Mouse (Mus musculus) liver, embryonic 14.5 days (tissue): ENCODE data around the gene Olfr354. TPM values are rescaled to one million over a fixed set of nuclear protein-coding genes. Genes with fewer than 3 reads are reported as not detected.

Experiments
- ATAC-seq: fragments of 200-750 bp; cut with Nextera tagmentation; 2 replicates; pipeline ENCODE4 v1.8.0; 2017; ENCODE audit warnings: moderate number of reproducible peaks, mild to moderate bottlenecking, moderate library complexity; ENCODE audit not compliant: insufficient read depth
- DNase-seq, 3 experiments: peaks; one replicate each; pipeline ENCODE4 v3.0.0-alpha.2; 2012 to 2013; ENCODE audit warnings: low read depth in 3 of 3, low spot score in 3 of 3
- H3K27ac ChIP-seq: fragments of 300-500 bp; sonication (generic); 2 replicates; pipeline ENCODE4 v1.5.1; 2014; ENCODE audit warnings: moderate library complexity, mild to moderate bottlenecking, control low read depth, inconsistent platforms
- H3K27me3 ChIP-seq: fragments of 300-500 bp; sonication (generic); 2 replicates; pipeline ENCODE4 v1.6.1; 2014; ENCODE audit warnings: mild to moderate bottlenecking, low read length, moderate library complexity; ENCODE audit not compliant: control insufficient read depth, insufficient read depth
- H3K36me3 ChIP-seq: fragments of 300-500 bp; sonication (generic); replicated peaks from 2 replicates; pipeline ENCODE4 v1.6.1; 2014; ENCODE audit warnings: low read depth; ENCODE audit not compliant: control insufficient read depth, insufficient read depth
- H3K4me1 ChIP-seq, 2 experiments: fragments of 200-500 bp in 1 of 2; fragments of 300-500 bp in 1 of 2; sonication (generic) in 1 of 2; replicated peaks; 2 replicates each; pipeline ENCODE4 v1.6.1; 2012 to 2014; ENCODE audit warnings: antibody characterized with exemption in 1 of 2, inconsistent platforms in 1 of 2, low read length in 1 of 2; ENCODE audit not compliant: control insufficient read depth in 2 of 2, insufficient read depth in 2 of 2
- H3K4me2 ChIP-seq: fragments of 300-500 bp; sonication (generic); 2 replicates; pipeline ENCODE4 v1.6.1; 2014; ENCODE audit warnings: low read depth, mild to moderate bottlenecking, control low read depth, moderate library complexity
- H3K4me3 ChIP-seq, 2 experiments: fragments of 200-500 bp in 1 of 2; fragments of 300-500 bp in 1 of 2; sonication (generic) in 1 of 2; 2 replicates each; pipeline ENCODE4 v1.5.1; 2012 to 2014; ENCODE audit warnings: low read depth in 2 of 2, low read length in 2 of 2, mild to moderate bottlenecking in 2 of 2, control low read depth in 1 of 2, inconsistent platforms in 1 of 2, moderate library complexity in 1 of 2; ENCODE audit not compliant: insufficient read depth in 1 of 2
- H3K9ac ChIP-seq: fragments of 300-500 bp; sonication (generic); replicated peaks from 2 replicates; pipeline ENCODE4 v1.6.1; 2014; ENCODE audit warnings: mild to moderate bottlenecking, control low read depth, moderate library complexity
- H3K9me3 ChIP-seq: fragments of 300-500 bp; sonication (generic); 2 replicates; pipeline ENCODE4 v1.6.1; 2016; ENCODE audit warnings: low read length, mixed read lengths; ENCODE audit not compliant: control insufficient read depth
- CTCF ChIP-seq: IDR thresholded peaks from 2 replicates; pipeline ENCODE4 v1.5.1; 2016; ENCODE audit warnings: antibody characterized with exemption, low read depth, control low read depth
- EP300 ChIP-seq: IDR thresholded peaks from 2 replicates; pipeline ENCODE4 v1.6.1; 2016; ENCODE audit warnings: antibody characterized with exemption, low read depth
- WGBS: fragments of 180-500 bp; shearing (Covaris S2); extraction: QIAGEN DNeasy Blood & Tissue Kit; methylation state at CpG from one replicate; pipeline ENCODE4 v1.1.7; 2014; ENCODE audit not compliant: insufficient replicate concordance; 5-methylcytosine and 5-hydroxymethylcytosine counted together
- polyA plus RNA-seq, 2 experiments: library from polyadenylated mRNA; depleted of rRNA in 1 of 2; stranded (reverse) in 1 of 2; unstranded in 1 of 2; fragments of >200 nt; fragmentation: Nextera tagmentation in 1 of 2; extraction: Ambion mirVana in 1 of 2; gene quantifications; 2 replicates each; pipeline versions ENCODE4 v1.2.1 to v1.2.3; 2012 to 2014

Gene Olfr354
- polyA plus RNA-seq (2012; rRNA removed) (not detected in 2 replicates), polyA plus RNA-seq (2014; fragmentation: Nextera tagmentation; extraction: Ambion mirVana) (not detected in 2 replicates)

DNA sequence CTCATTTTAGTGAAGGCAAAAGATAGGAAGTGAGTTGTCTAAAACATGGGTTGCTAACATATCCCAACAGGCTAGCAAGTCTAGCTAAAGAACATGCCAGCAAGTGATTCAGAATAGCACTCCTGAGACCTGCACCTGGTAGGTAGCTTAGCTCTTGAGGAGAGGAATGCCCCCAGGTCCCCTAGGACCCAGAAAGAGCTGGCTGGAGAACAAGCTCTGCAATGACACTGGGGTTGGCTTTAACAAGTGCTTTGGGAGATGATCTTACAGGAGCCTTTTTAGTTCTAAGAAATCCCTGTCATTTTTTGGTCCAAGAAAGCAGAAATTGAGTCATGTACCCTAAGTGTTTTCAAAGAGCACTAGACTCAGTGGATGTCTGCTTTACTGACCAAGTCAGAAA lies at the start of gene Olfr354:
Gene Olfr354 (plus strand): TSS at position 301 of the 400 bp plus-strand sequence.
- H3K27me3 ChIP-seq = no peaks in the 10 kb centered on the region
- H3K4me2 ChIP-seq = no peak within 1 kb of the TSS
- no peaks in the 10 kb centered on the region for H3K4me1 ChIP-seq
- no peaks in the 10 kb centered on the region for H3K36me3 ChIP-seq
- no peak for TF ChIP-seq EP300
- no peak for TF ChIP-seq CTCF
- no peak within 1 kb of the TSS for H3K4me3 ChIP-seq
- no peak within 1 kb of the TSS for H3K9ac ChIP-seq
- ATAC-seq = no peak
- no peaks in the 10 kb centered on the region for H3K9me3 ChIP-seq
- DNase-seq = no peak
- H3K27ac ChIP-seq = no peak within 1 kb of the TSS

DNA sequence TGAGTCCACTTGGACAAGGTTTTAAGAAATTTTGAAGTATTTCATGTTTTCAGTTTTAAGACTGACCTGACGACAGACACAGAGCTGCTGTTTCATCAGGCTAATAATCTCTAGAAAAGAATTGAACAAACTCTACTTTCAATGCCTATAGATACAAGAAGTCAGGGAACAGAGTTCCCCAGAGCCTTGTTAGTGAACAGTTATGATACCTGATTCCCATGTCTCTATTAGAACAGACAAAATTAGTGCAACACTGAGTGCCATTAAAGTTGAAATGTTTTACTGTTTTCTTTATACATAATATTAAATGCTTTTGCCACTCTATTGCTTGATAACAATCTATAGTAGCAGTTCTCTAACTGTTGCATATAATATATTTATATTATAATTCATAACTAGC lies 42.9 kb upstream of the Olfr354 start, which contains the start of gene Olfr351:
Gene Olfr351 (minus strand): TSS at position 101 of the 400 bp plus-strand sequence.
- Histone ChIP-seq H3K36me3 (no peaks in the 10 kb centered on the region), H3K4me3 (no peak within 1 kb of the TSS), H3K27ac (no peak within 1 kb of the TSS), H3K4me1 (no peaks in the 10 kb centered on the region), H3K9me3 (no peaks in the 10 kb centered on the region), H3K9ac (no peak within 1 kb of the TSS), H3K4me2 (no peak within 1 kb of the TSS), H3K27me3 (no peaks in the 10 kb centered on the region)
- 64% methylated on average over 1 of the region's 1 CpGs for WGBS
- no peak for TF ChIP-seq CTCF
- no peak for TF ChIP-seq EP300
- ATAC-seq (no peak), DNase-seq (no peak)

DNA sequence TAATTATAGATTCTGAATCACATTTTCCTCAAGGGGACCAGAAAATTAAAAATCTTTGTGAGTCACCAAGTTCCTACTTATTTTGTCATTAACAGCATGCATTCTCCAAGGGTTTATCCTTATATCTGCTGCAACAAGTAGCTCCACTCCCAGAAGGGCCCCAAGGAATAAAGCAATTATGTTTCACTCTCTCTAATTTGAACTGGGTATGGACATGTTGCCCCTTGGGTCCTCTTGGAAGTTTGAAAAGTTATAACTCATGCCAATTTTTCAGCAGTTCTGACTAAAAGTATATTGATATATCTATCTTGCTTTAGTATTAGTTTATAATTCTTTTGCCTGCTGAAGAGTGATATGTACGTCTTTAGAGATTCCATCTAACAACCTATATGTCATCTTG lies 37.3 kb upstream of the Olfr354 start, which contains the start of gene Olfr352:
Gene Olfr352 (plus strand): TSS at position 301 of the 400 bp plus-strand sequence.
- no peak for DNase-seq
- Histone ChIP-seq H3K4me3 (no peak within 1 kb of the TSS), H3K4me1 (no peaks in the 10 kb centered on the region), H3K27ac (no peak within 1 kb of the TSS), H3K36me3 (no peaks in the 10 kb centered on the region), H3K9ac (no peak within 1 kb of the TSS), H3K27me3 (no peaks in the 10 kb centered on the region), H3K4me2 (no peak within 1 kb of the TSS), H3K9me3 (no peaks in the 10 kb centered on the region)
- ATAC-seq = no peak
- TF ChIP-seq CTCF = no peak
- TF ChIP-seq EP300 = no peak
- WGBS = 57% methylated on average over 1 of the region's 1 CpGs

DNA sequence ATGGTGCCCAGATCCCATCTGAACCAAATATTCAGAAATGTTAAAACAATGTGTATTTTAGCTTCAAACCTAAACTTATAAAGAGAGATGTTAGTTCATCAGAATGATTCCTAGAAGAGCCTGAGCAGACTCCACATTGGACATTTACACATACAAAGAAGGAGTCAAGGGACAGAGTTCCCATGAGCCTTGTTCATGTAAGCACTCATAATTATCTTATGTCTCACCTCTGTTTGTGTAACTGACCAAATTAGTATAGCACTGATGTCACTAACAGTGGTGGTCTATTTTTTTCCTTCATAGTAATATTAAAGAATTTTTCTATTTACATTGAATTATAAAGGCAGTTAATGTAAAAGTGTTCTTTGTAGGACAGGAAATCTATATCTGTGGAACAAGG lies 12.6 kb upstream of the Olfr354 start, which contains the start of gene Olfr353:
Gene Olfr353 (minus strand): TSS at position 101 of the 400 bp plus-strand sequence.
- no peak within 1 kb of the TSS for H3K4me2 ChIP-seq
- TF ChIP-seq EP300 (no peak), CTCF (no peak)
- no peak within 1 kb of the TSS for H3K27ac ChIP-seq
- DNase-seq = no peak
- no peaks in the 10 kb centered on the region for H3K27me3 ChIP-seq
- no peaks in the 10 kb centered on the region for H3K4me1 ChIP-seq
- H3K36me3 ChIP-seq = no peaks in the 10 kb centered on the region
- H3K4me3 ChIP-seq = no peak within 1 kb of the TSS
- no peaks in the 10 kb centered on the region for H3K9me3 ChIP-seq
- no peak within 1 kb of the TSS for H3K9ac ChIP-seq
- no peak for ATAC-seq

DNA sequence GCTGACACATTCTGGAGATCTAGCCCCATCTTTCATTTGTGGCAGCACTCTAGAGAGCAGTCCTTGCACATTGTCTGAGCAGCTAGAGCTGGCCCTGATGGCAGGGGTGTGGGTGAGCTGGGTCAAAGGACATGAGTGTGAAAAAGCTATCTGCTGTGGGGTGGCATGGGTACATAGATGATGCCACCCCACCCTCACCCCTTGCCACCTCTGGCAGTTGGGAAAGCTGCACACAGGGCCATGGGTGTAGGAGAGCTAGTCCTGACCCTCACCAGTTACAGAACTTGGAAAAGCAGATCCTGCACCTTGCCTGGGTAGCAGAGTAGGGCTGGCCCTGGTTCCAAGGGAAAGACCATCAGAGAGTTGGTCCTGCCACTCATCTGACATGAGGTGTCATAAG lies 8.4 kb upstream of the Olfr354 start:
- H3K9ac ChIP-seq = no peak overlapping the region
- no peaks in the 10 kb centered on the region for H3K36me3 ChIP-seq
- H3K9me3 ChIP-seq = no peaks in the 10 kb centered on the region
- ATAC-seq (no peak), DNase-seq (no peak)
- H3K27ac ChIP-seq = no peak overlapping the region
- no peak for TF ChIP-seq EP300
- no peak for TF ChIP-seq CTCF
- H3K4me3 ChIP-seq = no peak overlapping the region
- H3K27me3 ChIP-seq = no peaks in the 10 kb centered on the region
- H3K4me1 ChIP-seq = no peaks in the 10 kb centered on the region
- no peak overlapping the region for H3K4me2 ChIP-seq
